Mouse (Mus musculus): Measurements from ENCODE around the gene Cltc. TPM values are rescaled to one million over a fixed set of nuclear protein-coding genes. Genes with fewer than 3 reads are reported as not detected.

Gene Cltc
- total and polyA plus RNA-seq, 2 experiments from 2014 or later: 140 to 440 TPM

- no peak for ATAC-seq (ENCODE audit: low FRiP score)
- no peaks in the 10 kb centered on the region for H3K36me3 ChIP-seq (ENCODE audit: insufficient read depth, low read length)
- H3K27me3 ChIP-seq (ENCODE audit: insufficient read depth, low read length): no peaks in the 10 kb centered on the region
- H3K4me1 ChIP-seq (ENCODE audit: insufficient read depth, low read length): peaks cover 10% of the 10 kb centered on the region
- WGBS: 8% methylated on average over 20 of the region's 20 CpGs
- peak overlapping the region; percentile 89 for H3K9ac ChIP-seq (replicated peaks; ENCODE audit: low read length, poor library complexity, severe bottlenecking)
- peak overlapping the region; percentile 79 for H3K27ac ChIP-seq (ENCODE audit: low read depth, low read length)
- peak; percentile 16; the same call in 1 of the 2 replicates for TF ChIP-seq CTCF (IDR thresholded peaks at IDR 0.05)
- DNase-seq (ENCODE audit: low spot score): no peak
- H3K4me3 ChIP-seq (ENCODE audit: low read depth, low read length): peak overlapping the region; percentile 92
- H3K4me2 ChIP-seq (ENCODE audit: low read depth, low read length, poor library complexity, severe bottlenecking): peak overlapping the region; percentile 57
- H3K9me3 ChIP-seq (ENCODE audit: low read length): no peaks in the 10 kb centered on the region
Observed at GRCm38 (mm10) chr11:86684126-86685012, 73.0 kb downstream of the Cltc start.

GRCm38 (mm10) chr11:86683395-86684125 lies 73.8 kb downstream of the Cltc start, which contains the start of the genes Vmp1 and Ptrh2:
Gene Vmp1, minus strand, starts transcription at chr11:86683836.
Gene Ptrh2, plus strand, starts transcription at chr11:86683985.
- peak; percentile 96 for ATAC-seq (ENCODE audit: low FRiP score)
- peaks cover 10% of the 10 kb centered on the region for H3K4me1 ChIP-seq (ENCODE audit: insufficient read depth, low read length)
- no peak for TF ChIP-seq CTCF (IDR thresholded peaks at IDR 0.05)
- peak within 1 kb of the TSS; percentile 79 for H3K4me2 ChIP-seq (ENCODE audit: low read depth, low read length, poor library complexity, severe bottlenecking)
- under 1% methylated on average over 56 of the region's 56 CpGs for WGBS
- H3K4me3 ChIP-seq (ENCODE audit: low read depth, low read length): peak within 1 kb of the TSS; percentile 92
- no peaks in the 10 kb centered on the region for H3K27me3 ChIP-seq (ENCODE audit: insufficient read depth, low read length)
- H3K36me3 ChIP-seq (ENCODE audit: insufficient read depth, low read length): no peaks in the 10 kb centered on the region
- no peaks in the 10 kb centered on the region for H3K9me3 ChIP-seq (ENCODE audit: low read length)
- H3K27ac ChIP-seq (ENCODE audit: low read depth, low read length): peak within 1 kb of the TSS; percentile 79
- H3K9ac ChIP-seq (replicated peaks; ENCODE audit: low read length, poor library complexity, severe bottlenecking): peak within 1 kb of the TSS; percentile 89
- DNase-seq (ENCODE audit: low spot score): peak; percentile 98

- H3K4me1 ChIP-seq (ENCODE audit: insufficient read depth, low read length): peaks cover 10% of the 10 kb centered on the region
- no peaks in the 10 kb centered on the region for H3K36me3 ChIP-seq (ENCODE audit: insufficient read depth, low read length)
- H3K9ac ChIP-seq (replicated peaks; ENCODE audit: low read length, poor library complexity, severe bottlenecking): peak overlapping the region; percentile 89
- DNase-seq (ENCODE audit: low spot score) (no peak), ATAC-seq (ENCODE audit: low FRiP score) (no peak)
- no peak overlapping the region; the same call in 1 of the 2 replicates for H3K27ac ChIP-seq (ENCODE audit: low read depth, low read length)
- no peaks in the 10 kb centered on the region for H3K9me3 ChIP-seq (ENCODE audit: low read length)
- WGBS: 36% methylated on average over 7 of the region's 7 CpGs
- no peak for TF ChIP-seq CTCF (IDR thresholded peaks at IDR 0.05)
- peak overlapping the region; percentile 92 for H3K4me3 ChIP-seq (ENCODE audit: low read depth, low read length)
- H3K4me2 ChIP-seq (ENCODE audit: low read depth, low read length, poor library complexity, severe bottlenecking): peak overlapping the region; percentile 79
- H3K27me3 ChIP-seq (ENCODE audit: insufficient read depth, low read length): no peaks in the 10 kb centered on the region
Observed at GRCm38 (mm10) chr11:86682861-86683260, 74.5 kb downstream of the Cltc start.

- WGBS: 85% methylated on average over 3 of the region's 3 CpGs
- Histone ChIP-seq H3K4me1 (ENCODE audit: insufficient read depth, low read length) (peaks cover 10% of the 10 kb centered on the region), H3K27me3 (ENCODE audit: insufficient read depth, low read length) (no peaks in the 10 kb centered on the region), H3K4me2 (ENCODE audit: low read depth, low read length, poor library complexity, severe bottlenecking) (no peak overlapping the region), H3K9ac (replicated peaks; ENCODE audit: low read length, poor library complexity, severe bottlenecking) (no peak overlapping the region), H3K27ac (ENCODE audit: low read depth, low read length) (no peak overlapping the region), H3K9me3 (ENCODE audit: low read length) (no peaks in the 10 kb centered on the region), H3K36me3 (ENCODE audit: insufficient read depth, low read length) (no peaks in the 10 kb centered on the region), H3K4me3 (ENCODE audit: low read depth, low read length) (no peak overlapping the region)
- TF ChIP-seq CTCF (IDR thresholded peaks at IDR 0.05): no peak
- DNase-seq (ENCODE audit: low spot score) (no peak), ATAC-seq (ENCODE audit: low FRiP score) (no peak)
Observed at GRCm38 (mm10) chr11:86681423-86681822, 75.9 kb downstream of the Cltc start.

GRCm38 (mm10) chr11:86680729-86681128 lies 76.6 kb downstream of the Cltc start:
- ATAC-seq (ENCODE audit: low FRiP score) (no peak), DNase-seq (ENCODE audit: low spot score) (no peak)
- Histone ChIP-seq H3K27ac (ENCODE audit: low read depth, low read length) (no peak overlapping the region), H3K27me3 (ENCODE audit: insufficient read depth, low read length) (no peaks in the 10 kb centered on the region), H3K4me3 (ENCODE audit: low read depth, low read length) (no peak overlapping the region), H3K4me1 (ENCODE audit: insufficient read depth, low read length) (peaks cover 10% of the 10 kb centered on the region), H3K9ac (replicated peaks; ENCODE audit: low read length, poor library complexity, severe bottlenecking) (no peak overlapping the region), H3K4me2 (ENCODE audit: low read depth, low read length, poor library complexity, severe bottlenecking) (no peak overlapping the region), H3K9me3 (ENCODE audit: low read length) (no peaks in the 10 kb centered on the region), H3K36me3 (ENCODE audit: insufficient read depth, low read length) (no peaks in the 10 kb centered on the region)
- WGBS: 98% methylated on average over 3 of the region's 3 CpGs
- TF ChIP-seq CTCF (IDR thresholded peaks at IDR 0.05): no peak
